ENCODE assay signal across 18 mouse cellular contexts in genomic region chr14:103449447-103449846, GRCm38 (mm10).
"Had no signal": no experiment of that assay in that cellular context is flagged by ENCODE, and none has a peak within 500 bp of the region (broad histone marks: within the 10 kb centered on the region; RNA-seq: fewer than 3 reads in every experiment).

No protein-coding gene starts in this region.

- H3K36me3 ChIP-seq: limb, embryonic 12.5 days; liver, embryonic 13.5 days; lung, embryonic 15.5 days; midbrain, embryonic 12.5 days; stomach, embryonic 15.5 days had no signal

- H3K4me2 ChIP-seq: limb, embryonic 12.5 days; liver, embryonic 13.5 days; lung, embryonic 15.5 days; midbrain, embryonic 12.5 days; stomach, embryonic 15.5 days had no signal

- H3K4me3 ChIP-seq: limb, embryonic 12.5 days; liver, embryonic 13.5 days; lung, embryonic 15.5 days; megakaryocyte, embryonic 14.5 days; midbrain, embryonic 12.5 days; stomach, embryonic 15.5 days had no signal

- H3K27ac ChIP-seq: limb, embryonic 12.5 days; liver, embryonic 13.5 days; lung, embryonic 15.5 days; macrophage; midbrain, embryonic 12.5 days; stomach, embryonic 15.5 days had no signal

- ATAC-seq: intestine, embryonic 16.5 days; liver, postnatal 0 days had no signal

- DNase-seq: kidney, adult 2 months; kidney, postnatal 25 days; layer of hippocampus, adult 9-11 months; liver; liver, embryonic 13.5 days; liver, postnatal 0 days; lung, postnatal 14 days; retina, postnatal 1 day; right cerebral cortex, postnatal 14 days; thymus, adult 2 months; thymus, postnatal 25 days had no signal

- H3K9me3 ChIP-seq: limb, embryonic 12.5 days; liver, embryonic 13.5 days; lung, embryonic 15.5 days; megakaryocyte, embryonic 14.5 days; midbrain, embryonic 12.5 days; stomach, embryonic 15.5 days had no signal

- H3K27me3 ChIP-seq: limb, embryonic 12.5 days; liver, embryonic 13.5 days; lung, embryonic 15.5 days; megakaryocyte, embryonic 14.5 days; midbrain, embryonic 12.5 days; stomach, embryonic 15.5 days had no signal

- H3K9ac ChIP-seq: limb, embryonic 12.5 days; liver, embryonic 13.5 days; liver, postnatal 0 days; lung, embryonic 15.5 days; midbrain, embryonic 12.5 days; stomach, embryonic 15.5 days had no signal

- H3K4me1 ChIP-seq: liver, embryonic 13.5 days; lung, embryonic 15.5 days; stomach, embryonic 15.5 days had no signal
